9 mouse cellular contexts compared by ENCODE assay signal in genomic region chr8:120302941-120303675, GRCm38 (mm10).
DNase-seq lines count a peak whose midpoint lies in the region; ATAC-seq lines count a peak whose summit lies in the region.
"Had no signal": no experiment of that assay in that cellular context is flagged by ENCODE, and none has a peak within 500 bp of the region (broad histone marks: within the 10 kb centered on the region; RNA-seq: fewer than 3 reads in every experiment).

No protein-coding gene starts in this region.

- peaks cover 80% of the 10 kb centered on the region for H3K27me3 ChIP-seq in midbrain, embryonic 10.5 days (ENCODE audit: low read depth, poor library complexity, severe bottlenecking)
- H3K27me3 ChIP-seq in midbrain, embryonic 16.5 days (ENCODE audit: control insufficient read depth, insufficient read depth, low read depth, low read length): no peaks in the 10 kb centered on the region
- H3K27me3 ChIP-seq in forebrain, embryonic 13.5 days: peaks cover 6% of the 10 kb centered on the region; the same call in 1 of the 2 replicates
- H3K27me3 ChIP-seq in limb, embryonic 12.5 days: 0 out of 2 replicates have a peak, but pooled peaks cover under 1% of the 10 kb centered on the region
- 0 out of 2 replicates have a peak, but pooled peaks cover 3% of the 10 kb centered on the region for H3K27me3 ChIP-seq in stomach, embryonic 15.5 days (replicated peaks)

- intact Hi-C loops in gastrocnemius, postnatal 36 days (cut with DNase I): no loop called here

- no peak overlapping the region for H3K4me3 ChIP-seq in midbrain, embryonic 10.5 days
- H3K4me3 ChIP-seq in midbrain, embryonic 16.5 days (ENCODE audit: low read depth, low read length): no peak overlapping the region
- H3K4me3 ChIP-seq in forebrain, embryonic 13.5 days: no peak overlapping the region
- no peak overlapping the region for H3K4me3 ChIP-seq in limb, embryonic 12.5 days (replicated peaks)
- H3K4me3 ChIP-seq in stomach, embryonic 15.5 days (replicated peaks): no peak overlapping the region

- H3K9ac ChIP-seq in midbrain, embryonic 16.5 days (ENCODE audit: low read depth, low read length): no peak overlapping the region
- H3K9ac ChIP-seq in forebrain, embryonic 13.5 days: no peak overlapping the region
- no peak overlapping the region for H3K9ac ChIP-seq in limb, embryonic 12.5 days (replicated peaks)
- no peak overlapping the region for H3K9ac ChIP-seq in stomach, embryonic 15.5 days
- H3K9ac ChIP-seq: liver, embryonic 14.5 days had no signal

- no peaks in the 10 kb centered on the region for H3K36me3 ChIP-seq in midbrain, embryonic 10.5 days
- no peaks in the 10 kb centered on the region for H3K36me3 ChIP-seq in midbrain, embryonic 16.5 days (ENCODE audit: control insufficient read depth, insufficient read depth, low read length)
- no peaks in the 10 kb centered on the region for H3K36me3 ChIP-seq in forebrain, embryonic 13.5 days (ENCODE audit: poor library complexity, severe bottlenecking)
- no peaks in the 10 kb centered on the region for H3K36me3 ChIP-seq in limb, embryonic 12.5 days
- no peaks in the 10 kb centered on the region for H3K36me3 ChIP-seq in stomach, embryonic 15.5 days

- DNase-seq in midbrain, embryonic 10.5 days (ENCODE audit: low spot score): no peak
- no peak for DNase-seq in urinary bladder, postnatal 25 days (ENCODE audit: low spot score)
- DNase-seq in embryo, embryonic 10.5 days (ENCODE audit: low spot score): no peak
- no peak for DNase-seq in gastrocnemius, postnatal 36 days

- WGBS in midbrain, embryonic 10.5 days: 68% methylated on average over 11 of the region's 11 CpGs
- 62% methylated on average over 11 of the region's 11 CpGs for WGBS in midbrain, embryonic 16.5 days
- WGBS in forebrain, embryonic 13.5 days: 49% methylated on average over 11 of the region's 11 CpGs
- WGBS in limb, embryonic 12.5 days: 51% methylated on average over 11 of the region's 11 CpGs
- WGBS in stomach, embryonic 15.5 days: 68% methylated on average over 11 of the region's 11 CpGs

- H3K9me3 ChIP-seq in midbrain, embryonic 10.5 days (replicated peaks): no peaks in the 10 kb centered on the region
- no peaks in the 10 kb centered on the region for H3K9me3 ChIP-seq in midbrain, embryonic 16.5 days (replicated peaks; ENCODE audit: control insufficient read depth, low read length, poor library complexity, severe bottlenecking)
- no peaks in the 10 kb centered on the region for H3K9me3 ChIP-seq in forebrain, embryonic 13.5 days (replicated peaks)
- no peaks in the 10 kb centered on the region for H3K9me3 ChIP-seq in limb, embryonic 12.5 days
- no peaks in the 10 kb centered on the region for H3K9me3 ChIP-seq in stomach, embryonic 15.5 days

- no peak overlapping the region for H3K4me2 ChIP-seq in midbrain, embryonic 16.5 days (ENCODE audit: low read length)
- no peak overlapping the region for H3K4me2 ChIP-seq in forebrain, embryonic 13.5 days
- no peak overlapping the region for H3K4me2 ChIP-seq in limb, embryonic 12.5 days
- H3K4me2 ChIP-seq in stomach, embryonic 15.5 days: no peak overlapping the region

- peaks cover 88% of the 10 kb centered on the region for H3K4me1 ChIP-seq in midbrain, embryonic 10.5 days
- H3K4me1 ChIP-seq in midbrain, embryonic 16.5 days (ENCODE audit: control insufficient read depth, insufficient read depth, low read length): peaks cover 40% of the 10 kb centered on the region
- peaks cover 82% of the 10 kb centered on the region for H3K4me1 ChIP-seq in forebrain, embryonic 13.5 days
- H3K4me1 ChIP-seq in limb, embryonic 12.5 days (replicated peaks): peaks cover 74% of the 10 kb centered on the region
- H3K4me1 ChIP-seq in stomach, embryonic 15.5 days: peaks cover 46% of the 10 kb centered on the region

- ATAC-seq in midbrain, embryonic 16.5 days: no peak
- no peak for ATAC-seq in forebrain, embryonic 13.5 days
- ATAC-seq in limb, embryonic 12.5 days (ENCODE audit: insufficient number of reproducible peaks, insufficient read depth, low FRiP score, low TSS enrichment, low read depth): no peak
- no peak for ATAC-seq in stomach, embryonic 15.5 days (ENCODE audit: insufficient read depth, low FRiP score, low read depth)

- peak overlapping the region; percentile 82 for H3K27ac ChIP-seq in midbrain, embryonic 10.5 days (replicated peaks)
- H3K27ac ChIP-seq in midbrain, embryonic 16.5 days (ENCODE audit: low read length): no peak overlapping the region
- H3K27ac ChIP-seq in forebrain, embryonic 13.5 days: peak overlapping the region; percentile 92
- H3K27ac ChIP-seq in limb, embryonic 12.5 days: peak overlapping the region; percentile 67
- peak overlapping the region; percentile 32; the same call in 1 of the 2 replicates for H3K27ac ChIP-seq in stomach, embryonic 15.5 days
- H3K27ac ChIP-seq: liver, embryonic 14.5 days had no signal
